Mouse (Mus musculus) MEL (cell line): Measurements from ENCODE around the gene Prkcg.

ENCODE experiments used
- CTCF ChIP-seq, 3 experiments: IDR thresholded peaks in 2 of 3; conservative IDR thresholded peaks in 1 of 3; 2 replicates each; pipeline ENCODE4 v1.5.1; 2011 to 2012; ENCODE audit warnings: low read length in 3 of 3, low read depth in 2 of 3, mild to moderate bottlenecking in 2 of 3, improper control_type of control experiment in 1 of 3, inconsistent platforms in 1 of 3, mixed read lengths in 1 of 3, moderate library complexity in 1 of 3; ENCODE audit not compliant: control insufficient read depth in 1 of 3, insufficient read depth in 1 of 3, poor library complexity in 1 of 3, severe bottlenecking in 1 of 3
- E2F4 ChIP-seq: IDR thresholded peaks from 2 replicates; pipeline ENCODE4 v1.6.1; 2011; ENCODE audit warnings: low read depth, low read length, improper control_type of control experiment, borderline replicate concordance
- ETS1 ChIP-seq: IDR thresholded peaks from 2 replicates; pipeline ENCODE4 v1.6.1; 2012; ENCODE audit warnings: low read depth, mild to moderate bottlenecking, inconsistent platforms, low read length, improper control_type of control experiment, moderate library complexity
- HCFC1 ChIP-seq: IDR thresholded peaks from 2 replicates; pipeline ENCODE4 v1.6.1; 2012; ENCODE audit warnings: low read depth, mild to moderate bottlenecking, inconsistent platforms, low read length, improper control_type of control experiment, moderate library complexity
- MYC ChIP-seq: IDR thresholded peaks from 2 replicates; pipeline ENCODE4 v1.6.1; 2011; ENCODE audit warnings: low read depth, mild to moderate bottlenecking, low read length, improper control_type of control experiment, moderate library complexity

- no peak for TF ChIP-seq ETS1
- TF ChIP-seq CTCF (IDR thresholded peaks at IDR 0.05 in 2 of 3, conservative IDR thresholded peaks at IDR 0.05 in 1 of 3; ENCODE audit: control insufficient read depth in 1 of 3, insufficient read depth in 1 of 3, low read depth in 2 of 3, low read length in 3 of 3, poor library complexity in 1 of 3, severe bottlenecking in 1 of 3): no peak
- TF ChIP-seq HCFC1: no peak
- TF ChIP-seq E2F4: no peak
- TF ChIP-seq MYC: no peak
These were observed 2.9 kb upstream of the Prkcg start for GRCm38 (mm10) chr7:3286036-3286435.
